Mouse (Mus musculus) bone marrow macrophage, adult 2 months (primary cell): ENCODE measurements around the gene Ctss.

Experiments
- CTCF ChIP-seq: IDR thresholded peaks from 2 replicates; pipeline ENCODE4 v1.5.1; 2012; ENCODE audit warnings: low read depth, mild to moderate bottlenecking, low read length, moderate library complexity
- POLR2A ChIP-seq: IDR thresholded peaks from 2 replicates; pipeline ENCODE4 v1.6.1; 2012; ENCODE audit warnings: mild to moderate bottlenecking, low read depth, low read length, borderline replicate concordance

GRCm38 (mm10) chr3:95499024-95499423 is 27.6 kb upstream of the Ctss start, which contains the start of gene Ctsk:
- TF ChIP-seq POLR2A (no peak), CTCF (no peak)
